Mouse (Mus musculus): ENCODE data around the gene Gm6034.

- TF ChIP-seq CTCF (IDR thresholded peaks at IDR 0.05) (no peak), POLR2A (IDR thresholded peaks at IDR 0.05; ENCODE audit: insufficient read depth, low read depth, low read length) (no peak), EP300 (IDR thresholded peaks at IDR 0.05; ENCODE audit: insufficient read depth, low read depth, low read length) (no peak)
Measured at GRCm38 (mm10) chr17:36022922-36023321, 19.8 kb upstream of the Gm6034 start.
